Mouse (Mus musculus) embryonic fibroblast, embryonic 13.5 days (primary cell): ENCODE results near the gene Rbm26.

ENCODE experiments used
- CTCF ChIP-seq: IDR thresholded peaks from 2 replicates; pipeline ENCODE4 v1.5.1; 2011; ENCODE audit warnings: mild to moderate bottlenecking, control low read depth, low read length, moderate library complexity, borderline replicate concordance; ENCODE audit not compliant: insufficient read depth
- POLR2A ChIP-seq: IDR thresholded peaks from 2 replicates; pipeline ENCODE4 v1.6.1; 2011; ENCODE audit warnings: low read depth, mild to moderate bottlenecking, control low read depth, low read length, moderate library complexity

DNA sequence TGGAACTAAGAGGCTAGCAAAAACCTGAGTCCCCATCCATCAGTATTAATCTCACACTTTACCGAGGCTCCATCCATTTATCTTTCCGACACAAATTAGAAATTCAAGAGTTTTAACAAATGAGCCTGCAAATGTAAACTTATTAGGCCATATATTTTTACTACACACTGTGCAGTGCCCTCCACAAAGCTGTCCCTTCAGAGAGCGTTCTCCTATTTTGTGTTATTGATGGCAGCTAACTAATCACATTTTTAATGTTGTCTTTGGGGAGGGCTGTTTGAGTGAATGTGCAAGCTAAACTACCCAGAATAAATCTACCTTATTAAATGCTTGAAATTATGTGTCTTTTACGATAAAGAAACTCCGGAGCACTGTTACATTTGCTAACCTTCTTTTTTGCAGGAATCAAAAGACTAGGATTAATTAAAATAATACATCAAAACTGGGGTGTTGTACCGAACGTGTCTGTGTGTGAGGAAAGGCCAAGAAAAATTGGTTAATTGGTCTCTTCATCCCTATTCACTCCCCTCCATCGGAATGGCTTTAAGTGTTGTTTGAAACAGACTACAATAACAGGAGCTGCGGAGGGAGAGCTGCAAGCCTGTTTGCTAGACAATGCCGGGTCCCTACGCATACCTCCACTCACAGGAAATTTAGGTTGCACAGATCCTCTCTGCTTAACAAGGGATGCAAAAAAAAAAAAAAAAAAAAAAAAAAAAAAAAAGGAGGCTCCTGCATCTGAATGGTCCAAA is 106.7 kb downstream of the Rbm26 start:
- TF ChIP-seq CTCF = no peak
- no peak for TF ChIP-seq POLR2A
